Mouse (Mus musculus) hindbrain, embryonic 15.5 days (tissue): ENCODE measurements around the gene Zranb3. TPM values are rescaled to one million over a fixed set of nuclear protein-coding genes. Genes with fewer than 3 reads are reported as not detected.

ENCODE experiments used
- ATAC-seq: fragments of 200-750 bp; cut with Nextera tagmentation; 2 replicates; pipeline ENCODE4 v1.8.0; 2017; ENCODE audit warnings: low read depth, moderate number of reproducible peaks, moderate TSS enrichment; ENCODE audit not compliant: low FRiP score
- H3K27ac ChIP-seq: fragments of 300-500 bp; sonication (generic); replicated peaks from 2 replicates; pipeline ENCODE4 v1.5.1; 2015; ENCODE audit warnings: mild to moderate bottlenecking, inconsistent platforms
- H3K27me3 ChIP-seq: fragments of 300-500 bp; sonication (generic); 2 replicates; pipeline ENCODE4 v1.6.1; 2015; ENCODE audit warnings: control low read depth, inconsistent platforms
- H3K36me3 ChIP-seq: fragments of 300-500 bp; sonication (generic); 2 replicates; pipeline ENCODE4 v1.6.1; 2015; ENCODE audit warnings: control low read depth, inconsistent platforms
- H3K4me1 ChIP-seq: fragments of 300-500 bp; sonication (generic); replicated peaks from 2 replicates; pipeline ENCODE4 v1.6.1; 2015; ENCODE audit warnings: control low read depth, inconsistent platforms
- H3K4me2 ChIP-seq: fragments of 300-500 bp; sonication (generic); 2 replicates; pipeline ENCODE4 v1.6.1; 2015; ENCODE audit warnings: moderate library complexity, mild to moderate bottlenecking, inconsistent platforms
- H3K4me3 ChIP-seq: fragments of 300-500 bp; sonication (generic); 2 replicates; pipeline ENCODE4 v1.5.1; 2015; ENCODE audit warnings: mild to moderate bottlenecking, inconsistent platforms
- H3K9ac ChIP-seq: fragments of 300-500 bp; sonication (generic); 2 replicates; pipeline ENCODE4 v1.6.1; 2015; ENCODE audit warnings: inconsistent platforms
- H3K9me3 ChIP-seq: fragments of 300-500 bp; sonication (generic); 2 replicates; pipeline ENCODE4 v1.6.1; 2016; ENCODE audit warnings: control low read depth, inconsistent platforms
- WGBS: fragments of 180-500 bp; shearing (Covaris S2); methylation state at CpG from one replicate; pipeline ENCODE4 v1.1.7; 2015; 5-methylcytosine and 5-hydroxymethylcytosine counted together
- polyA plus RNA-seq: library from polyadenylated mRNA; unstranded; fragments of >200 nt; fragmentation: Nextera tagmentation; extraction: Ambion mirVana; gene quantifications from 2 replicates; pipeline ENCODE4 v1.2.1, GENCODE M21; 2015

The Zranb3 gene
- polyA plus RNA-seq, 1 experiment from 2014 or later = 3.6 TPM

DNA sequence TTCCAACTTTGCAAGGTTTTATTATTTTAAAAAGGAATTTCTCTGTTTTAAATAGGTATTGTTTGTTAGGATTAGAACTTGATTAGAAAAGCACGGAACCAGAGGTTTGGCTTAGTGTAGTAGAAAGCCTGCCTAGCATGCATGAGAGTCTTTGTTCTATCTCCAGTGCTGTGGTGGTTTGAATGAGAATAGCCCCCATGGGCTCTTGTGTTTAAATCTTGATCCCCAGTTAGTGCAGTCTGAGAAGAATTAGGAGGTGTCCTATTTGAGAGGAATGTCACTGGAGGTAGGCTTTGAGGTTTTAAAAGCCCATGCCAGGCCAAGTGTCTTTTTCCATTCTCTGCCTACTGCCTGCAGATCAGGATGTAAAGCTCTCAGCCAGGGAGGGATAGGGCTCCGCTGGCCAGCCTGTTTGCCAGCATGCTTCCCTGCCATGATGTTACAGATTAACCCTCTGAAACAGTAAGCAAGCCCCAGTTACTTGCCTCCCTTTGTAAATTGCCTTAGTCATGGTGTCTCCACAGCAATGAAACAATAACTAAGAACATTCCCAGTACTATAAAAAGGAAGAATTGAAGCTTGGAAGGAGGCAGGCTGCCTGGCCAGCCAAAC lies 198.0 kb downstream of the Zranb3 start:
- H3K4me1 ChIP-seq = no peaks in the 10 kb centered on the region
- no peak overlapping the region for H3K4me3 ChIP-seq
- H3K27me3 ChIP-seq = no peaks in the 10 kb centered on the region
- H3K9me3 ChIP-seq = no peaks in the 10 kb centered on the region
- ATAC-seq = no peak
- 0 out of 2 replicates have a peak overlapping the region, but pooled peaks have one; percentile 8 for H3K27ac ChIP-seq
- H3K4me2 ChIP-seq = no peak overlapping the region
- H3K9ac ChIP-seq = no peak overlapping the region
- 0 out of 2 replicates have a peak, but pooled peaks cover 3% of the 10 kb centered on the region for H3K36me3 ChIP-seq
- WGBS = 11% methylated on average over 2 of the region's 2 CpGs

Other genes starting within 250 kb of the Zranb3 start
- gene Map3k19, start 248.0 kb downstream of the Zranb3 start, polyA plus RNA-seq = 0.69 and 0.93 TPM in 2 replicates
- gene Rab3gap1, start 234.3 kb downstream of the Zranb3 start, polyA plus RNA-seq = 20.0 and 22.5 TPM in 2 replicates
- 77.8 and 89.2 TPM in 2 replicates for gene R3hdm1, start 254 bp upstream of the Zranb3 start, polyA plus RNA-seq
- gene Ubxn4, start 140.9 kb upstream of the Zranb3 start, polyA plus RNA-seq = 74.7 and 82.9 TPM in 2 replicates
- 0.27 and 0.37 TPM in 2 replicates for gene Lct, start 225.3 kb upstream of the Zranb3 start, polyA plus RNA-seq